31 mouse cellular contexts compared by ENCODE assay signal in genomic region chr5:28173674-28174073, GRCm38 (mm10). TPM values are rescaled to one million over a fixed set of nuclear protein-coding genes. Genes with fewer than 3 reads are reported as not detected.
A peak's percentile ranks its signal among the peaks of the same experiment; 100 is the strongest.
DNase-seq lines count a peak whose midpoint lies in the region; ATAC-seq and TF ChIP-seq lines count a peak whose summit lies in the region.
"Had no signal": no experiment of that assay in that cellular context is flagged by ENCODE, and none has a peak within 500 bp of the region (broad histone marks: within the 10 kb centered on the region; RNA-seq: fewer than 3 reads in every experiment).

No protein-coding gene starts in this region.

- no peak for ATAC-seq in midbrain, postnatal 0 days (ENCODE audit: low FRiP score)
- ATAC-seq in hindbrain, embryonic 14.5 days (ENCODE audit: low FRiP score), result no peak
- no peak for ATAC-seq in midbrain, embryonic 12.5 days (ENCODE audit: low FRiP score, low read depth)
- no peak for ATAC-seq in forebrain, embryonic 16.5 days
- no peak for ATAC-seq in kidney, embryonic 15.5 days (replicated peaks; ENCODE audit: low FRiP score)
- ATAC-seq: intestine, postnatal 0 days had no signal

- no peak overlapping the region for H3K9ac ChIP-seq in midbrain, postnatal 0 days (replicated peaks; ENCODE audit: low read length, poor library complexity, severe bottlenecking)
- 0 out of 2 replicates have a peak overlapping the region, but pooled peaks have one; percentile 35 for H3K9ac ChIP-seq in hindbrain, embryonic 14.5 days
- peak overlapping the region; percentile 46 for H3K9ac ChIP-seq in midbrain, embryonic 12.5 days (replicated peaks)
- H3K9ac ChIP-seq in forebrain, embryonic 16.5 days (replicated peaks; ENCODE audit: low read depth, low read length), result no peak overlapping the region
- H3K9ac ChIP-seq in kidney, embryonic 15.5 days, result no peak overlapping the region
- H3K9ac ChIP-seq: embryonic facial prominence, embryonic 15.5 days; forebrain, embryonic 12.5 days; heart, embryonic 15.5 days; limb, embryonic 13.5 days had no signal

- DNase-seq in midbrain, embryonic 10.5 days (ENCODE audit: low spot score), result no peak
- no peak for DNase-seq in midbrain, postnatal 0 days (ENCODE audit: low spot score)
- DNase-seq in hindbrain, embryonic 14.5 days (ENCODE audit: low spot score), result no peak
- DNase-seq in spleen, adult 18-20 months, result no peak
- DNase-seq: B cell, adult 2 months; gastrocnemius, postnatal 14 days; kidney, postnatal 4 days; lung, postnatal 36 days; right cerebral cortex, postnatal 25 days; thymus, adult 18-20 months; thymus, postnatal 25 days had no signal

- H3K4me2 ChIP-seq in midbrain, postnatal 0 days (ENCODE audit: low read depth, low read length, poor library complexity, severe bottlenecking), result no peak overlapping the region
- peak overlapping the region; percentile 34 for H3K4me2 ChIP-seq in hindbrain, embryonic 14.5 days (replicated peaks)
- peak overlapping the region; percentile 48 for H3K4me2 ChIP-seq in midbrain, embryonic 12.5 days (replicated peaks)
- H3K4me2 ChIP-seq in forebrain, embryonic 16.5 days (ENCODE audit: low read length), result no peak overlapping the region
- no peak overlapping the region for H3K4me2 ChIP-seq in kidney, embryonic 15.5 days
- H3K4me2 ChIP-seq: embryonic facial prominence, embryonic 15.5 days; forebrain, embryonic 12.5 days; heart, embryonic 15.5 days; limb, embryonic 13.5 days; liver, embryonic 11.5 days had no signal

- 9% methylated on average over 1 of the region's 1 CpGs for WGBS in midbrain, embryonic 10.5 days
- WGBS in midbrain, postnatal 0 days, result 29% methylated on average over 1 of the region's 1 CpGs
- 7% methylated on average over 1 of the region's 1 CpGs for WGBS in hindbrain, embryonic 14.5 days
- 10% methylated on average over 1 of the region's 1 CpGs for WGBS in midbrain, embryonic 12.5 days
- 0% methylated on average over 1 of the region's 1 CpGs for WGBS in forebrain, embryonic 16.5 days
- WGBS in kidney, embryonic 15.5 days, result 9% methylated on average over 1 of the region's 1 CpGs

- peak overlapping the region; percentile 51 for H3K4me3 ChIP-seq in midbrain, embryonic 10.5 days
- H3K4me3 ChIP-seq in midbrain, postnatal 0 days (ENCODE audit: low read depth, low read length), result no peak overlapping the region
- no peak overlapping the region for H3K4me3 ChIP-seq in hindbrain, embryonic 14.5 days (replicated peaks; ENCODE audit: low read length)
- peak overlapping the region; percentile 26 for H3K4me3 ChIP-seq in midbrain, embryonic 12.5 days
- no peak overlapping the region for H3K4me3 ChIP-seq in forebrain, embryonic 16.5 days (replicated peaks; ENCODE audit: low read length)
- no peak overlapping the region for H3K4me3 ChIP-seq in kidney, embryonic 15.5 days (replicated peaks)
- H3K4me3 ChIP-seq: embryonic facial prominence, embryonic 10.5 days; embryonic facial prominence, embryonic 15.5 days; forebrain, embryonic 12.5 days; heart, embryonic 15.5 days; limb, embryonic 13.5 days had no signal

- peaks cover 99% of the 10 kb centered on the region for H3K27me3 ChIP-seq in midbrain, embryonic 10.5 days (ENCODE audit: low read depth, poor library complexity, severe bottlenecking)
- H3K27me3 ChIP-seq in midbrain, postnatal 0 days (ENCODE audit: insufficient read depth, low read length), result peaks cover 16% of the 10 kb centered on the region; the same call in 1 of the 2 replicates
- peaks cover 95% of the 10 kb centered on the region for H3K27me3 ChIP-seq in hindbrain, embryonic 14.5 days (ENCODE audit: control insufficient read depth, insufficient read depth, low read length)
- H3K27me3 ChIP-seq in midbrain, embryonic 12.5 days, result peaks cover 90% of the 10 kb centered on the region
- peaks cover 79% of the 10 kb centered on the region for H3K27me3 ChIP-seq in forebrain, embryonic 16.5 days (replicated peaks; ENCODE audit: control insufficient read depth, insufficient read depth, low read length)
- H3K27me3 ChIP-seq in kidney, embryonic 15.5 days, result peaks cover 97% of the 10 kb centered on the region

- TF ChIP-seq CTCF in midbrain, postnatal 0 days (IDR thresholded peaks at IDR 0.05), result no peak

- peaks cover 35% of the 10 kb centered on the region for H3K36me3 ChIP-seq in midbrain, embryonic 10.5 days
- H3K36me3 ChIP-seq in midbrain, postnatal 0 days (ENCODE audit: insufficient read depth, low read length), result no peaks in the 10 kb centered on the region
- H3K36me3 ChIP-seq in hindbrain, embryonic 14.5 days (replicated peaks; ENCODE audit: control insufficient read depth, insufficient read depth), result no peaks in the 10 kb centered on the region
- H3K36me3 ChIP-seq in midbrain, embryonic 12.5 days, result no peaks in the 10 kb centered on the region
- no peaks in the 10 kb centered on the region for H3K36me3 ChIP-seq in forebrain, embryonic 16.5 days (ENCODE audit: control insufficient read depth, insufficient read depth)
- no peaks in the 10 kb centered on the region for H3K36me3 ChIP-seq in kidney, embryonic 15.5 days
- H3K36me3 ChIP-seq: embryonic facial prominence, embryonic 10.5 days; embryonic facial prominence, embryonic 15.5 days; forebrain, embryonic 12.5 days; heart, embryonic 15.5 days; limb, embryonic 13.5 days had no signal

- H3K9me3 ChIP-seq in midbrain, embryonic 10.5 days (replicated peaks), result no peaks in the 10 kb centered on the region
- H3K9me3 ChIP-seq in midbrain, postnatal 0 days (ENCODE audit: low read length), result no peaks in the 10 kb centered on the region
- H3K9me3 ChIP-seq in hindbrain, embryonic 14.5 days (ENCODE audit: control insufficient read depth, low read length), result no peaks in the 10 kb centered on the region
- no peaks in the 10 kb centered on the region for H3K9me3 ChIP-seq in midbrain, embryonic 12.5 days
- no peaks in the 10 kb centered on the region for H3K9me3 ChIP-seq in forebrain, embryonic 16.5 days (ENCODE audit: control insufficient read depth, low read length)
- H3K9me3 ChIP-seq in kidney, embryonic 15.5 days (replicated peaks), result no peaks in the 10 kb centered on the region
- H3K9me3 ChIP-seq: embryonic facial prominence, embryonic 10.5 days; embryonic facial prominence, embryonic 15.5 days; forebrain, embryonic 12.5 days; heart, embryonic 15.5 days; limb, embryonic 13.5 days had no signal

- H3K4me1 ChIP-seq in midbrain, embryonic 10.5 days, result peaks cover 82% of the 10 kb centered on the region
- H3K4me1 ChIP-seq in midbrain, postnatal 0 days (ENCODE audit: insufficient read depth, low read length), result no peaks in the 10 kb centered on the region; the same call in 1 of the 2 replicates
- no peaks in the 10 kb centered on the region; the same call in 1 of the 2 replicates for H3K4me1 ChIP-seq in hindbrain, embryonic 14.5 days (replicated peaks; ENCODE audit: control insufficient read depth, insufficient read depth, low read length)
- H3K4me1 ChIP-seq in midbrain, embryonic 12.5 days, result peaks cover 29% of the 10 kb centered on the region; the same call in 1 of the 2 replicates
- no peaks in the 10 kb centered on the region for H3K4me1 ChIP-seq in forebrain, embryonic 16.5 days (replicated peaks; ENCODE audit: control insufficient read depth, insufficient read depth, low read length)
- H3K4me1 ChIP-seq in kidney, embryonic 15.5 days, result peaks cover 7% of the 10 kb centered on the region
- H3K4me1 ChIP-seq: limb, embryonic 13.5 days had no signal

- H3K27ac ChIP-seq in midbrain, embryonic 10.5 days (replicated peaks), result peak overlapping the region; percentile 94
- no peak overlapping the region for H3K27ac ChIP-seq in midbrain, postnatal 0 days (ENCODE audit: low read depth, low read length)
- no peak overlapping the region for H3K27ac ChIP-seq in hindbrain, embryonic 14.5 days
- peak overlapping the region; percentile 91 for H3K27ac ChIP-seq in midbrain, embryonic 12.5 days (replicated peaks)
- H3K27ac ChIP-seq in forebrain, embryonic 16.5 days (ENCODE audit: low read length), result no peak overlapping the region
- no peak overlapping the region for H3K27ac ChIP-seq in kidney, embryonic 15.5 days
- H3K27ac ChIP-seq: embryonic facial prominence, embryonic 10.5 days; embryonic facial prominence, embryonic 15.5 days; forebrain, embryonic 12.5 days; heart, embryonic 15.5 days; kidney, postnatal 0 days; limb, embryonic 13.5 days; stomach, postnatal 0 days had no signal

RNA-seq across cellular contexts. Expression of gene En2, which starts 8.2 kb away (rescaled TPM):
- 0.84 and 1.1 TPM in 2 replicates for polyA plus RNA-seq in midbrain, embryonic 10.5 days (2016; fragmentation: Nextera tagmentation; extraction: Ambion mirVana)
- total RNA-seq in midbrain, postnatal 0 days (2014; rRNA removed), result 49.5 and 62.0 TPM in 2 replicates
- polyA plus RNA-seq in midbrain, postnatal 0 days (2015; fragmentation: Nextera tagmentation; extraction: Ambion mirVana), result 0.86 and 1.0 TPM in 2 replicates
- 0.07 and 0.98 TPM in 2 replicates for polyA plus RNA-seq in hindbrain, embryonic 14.5 days (2014; fragmentation: Nextera tagmentation; extraction: Ambion mirVana)
- 1.5 and 2.1 TPM in 2 replicates for polyA plus RNA-seq in midbrain, embryonic 12.5 days (2016; fragmentation: Nextera tagmentation; extraction: Ambion mirVana)
- not detected in 2 replicates for polyA plus RNA-seq in forebrain, embryonic 16.5 days (2015; fragmentation: Nextera tagmentation; extraction: Ambion mirVana)
- polyA plus RNA-seq in kidney, embryonic 15.5 days (2015; fragmentation: Nextera tagmentation; extraction: Ambion mirVana), result 0.09 and 0.15 TPM in 2 replicates
- total RNA-seq: common myeloid progenitor, adult 5-6 weeks; granulocyte monocyte progenitor cell, adult 5-6 weeks; heart, postnatal 25 days; megakaryocyte, adult 5-6 weeks; monocyte, adult 5-6 weeks; neutrophil, adult 5-6 weeks had no signal
- polyA plus RNA-seq: embryonic facial prominence, embryonic 10.5 days; embryonic facial prominence, embryonic 15.5 days; forebrain, embryonic 12.5 days; heart, embryonic 15.5 days; intestine, postnatal 0 days; kidney, postnatal 0 days; limb, embryonic 13.5 days; liver, embryonic 11.5 days; liver, embryonic 16.5 days; lung, embryonic 16.5 days; stomach, postnatal 0 days had no signal

Comparison
In these comparisons a context has a peak if more than half of its experiments do, and no peak if none do; other contexts are left out.
1. H3K27ac ChIP-seq: peak in midbrain, embryonic 10.5 days (single experiment) and midbrain, embryonic 12.5 days (single experiment); none in midbrain, postnatal 0 days (single experiment), hindbrain, embryonic 14.5 days (single experiment), forebrain, embryonic 16.5 days (single experiment) and kidney, embryonic 15.5 days (single experiment).
2. H3K4me3 ChIP-seq: peak in midbrain, embryonic 10.5 days (single experiment) and midbrain, embryonic 12.5 days (single experiment); none in midbrain, postnatal 0 days (single experiment), hindbrain, embryonic 14.5 days (single experiment), forebrain, embryonic 16.5 days (single experiment) and kidney, embryonic 15.5 days (single experiment).
3. H3K4me2 ChIP-seq: peak in hindbrain, embryonic 14.5 days (single experiment) and midbrain, embryonic 12.5 days (single experiment); none in midbrain, postnatal 0 days (single experiment), forebrain, embryonic 16.5 days (single experiment) and kidney, embryonic 15.5 days (single experiment).
4. H3K9ac ChIP-seq: peak in hindbrain, embryonic 14.5 days (single experiment) and midbrain, embryonic 12.5 days (single experiment); none in midbrain, postnatal 0 days (single experiment), forebrain, embryonic 16.5 days (single experiment) and kidney, embryonic 15.5 days (single experiment).